Mouse (Mus musculus): ENCODE results near the gene 4930412O13Rik. TPM values are rescaled to one million over a fixed set of nuclear protein-coding genes. Genes with fewer than 3 reads are reported as not detected.

Gene 4930412O13Rik
- total and polyA plus RNA-seq, 3 experiments: 0.28 TPM; not detected in 2

- peak overlapping the region; percentile 68 to 95 for H3K4me3 ChIP-seq (ENCODE audit: control insufficient read depth in 1 of 2, insufficient read depth in 1 of 2, low read depth in 2 of 2, low read length in 2 of 2)
- no peaks in the 10 kb centered on the region; the same call in 1 of the 2 replicates for H3K79me2 ChIP-seq (ENCODE audit: control insufficient read depth, insufficient read depth, low read length, poor library complexity)
- H3K27ac ChIP-seq (ENCODE audit: control insufficient read depth, low read depth, low read length): peak overlapping the region; percentile 50
- H3K9me3 ChIP-seq (replicated peaks; ENCODE audit: insufficient read depth, low read length): no peaks in the 10 kb centered on the region
- no peaks in the 10 kb centered on the region; a peak in 1 of 4 replicates for H3K4me1 ChIP-seq (ENCODE audit: control insufficient read depth in 1 of 2, insufficient read depth in 2 of 2, low read length in 2 of 2)
- no peaks in the 10 kb centered on the region for H3K27me3 ChIP-seq (ENCODE audit: control insufficient read depth in 1 of 2, insufficient read depth in 2 of 2, low read length in 2 of 2)
- H3K9ac ChIP-seq (ENCODE audit: control insufficient read depth, low read depth, low read length, poor library complexity, severe bottlenecking): peak overlapping the region; percentile 68
- TF ChIP-seq MEF2A (IDR thresholded peaks at IDR 0.05; ENCODE audit: extremely low read depth, insufficient replicate concordance, low read depth, low read length, poor library complexity, severe bottlenecking) (no peak), GATA1 (IDR thresholded peaks at IDR 0.05; ENCODE audit: low read depth, low read length) (peak; percentile 25; the same call in 1 of the 2 replicates)
- DNase-seq (ENCODE audit: low read depth, low spot score): no peak
- H3K36me3 ChIP-seq (ENCODE audit: control insufficient read depth in 1 of 2, insufficient read depth in 2 of 2, low read length in 2 of 2): no peaks in the 10 kb centered on the region
Observed at GRCm38 (mm10) chr2:9879092-9879491, 2.0 kb upstream of the 4930412O13Rik start.

- H3K4me3 ChIP-seq (ENCODE audit: control insufficient read depth in 1 of 2, insufficient read depth in 1 of 2, low read depth in 2 of 2, low read length in 2 of 2): peak overlapping the region; percentile 68 to 95
- peak overlapping the region; percentile 68 for H3K9ac ChIP-seq (ENCODE audit: control insufficient read depth, low read depth, low read length, poor library complexity, severe bottlenecking)
- TF ChIP-seq SMC3 (IDR thresholded peaks at IDR 0.05; ENCODE audit: low read depth, low read length): peak; percentile 69
- TF ChIP-seq POLR2AphosphoS2 (IDR thresholded peaks at IDR 0.05; ENCODE audit: low read length): no peak
- no peak for TF ChIP-seq TAL1 (IDR thresholded peaks at IDR 0.05; ENCODE audit: low read length)
- no peak for TF ChIP-seq NRF1 (IDR thresholded peaks at IDR 0.05; ENCODE audit: insufficient read depth, low read depth, low read length, poor library complexity, severe bottlenecking)
- TF ChIP-seq ZC3H11A (IDR thresholded peaks at IDR 0.05; ENCODE audit: low read depth, low read length): peak; percentile 48
- peak; percentile 40; the same call in 1 of the 2 replicates for TF ChIP-seq HCFC1 (IDR thresholded peaks at IDR 0.05; ENCODE audit: low read depth, low read length)
- no peak for TF ChIP-seq ZKSCAN1 (IDR thresholded peaks at IDR 0.05; ENCODE audit: low read depth, low read length)
- peak; percentile 78 for TF ChIP-seq RAD21 (IDR thresholded peaks at IDR 0.05; ENCODE audit: low read depth, low read length)
- no peak for TF ChIP-seq GATA1 (IDR thresholded peaks at IDR 0.05; ENCODE audit: low read depth, low read length)
- no peak for TF ChIP-seq USF1 (IDR thresholded peaks at IDR 0.05; ENCODE audit: low read depth, low read length)
- no peak for TF ChIP-seq MAZ (IDR thresholded peaks at IDR 0.05; ENCODE audit: low read depth, low read length)
- TF ChIP-seq SIN3A (IDR thresholded peaks at IDR 0.05; ENCODE audit: low read length): peak; percentile 50; the same call in 1 of the 2 replicates
- TF ChIP-seq RCOR1 (IDR thresholded peaks at IDR 0.05; ENCODE audit: low read depth, low read length): no peak
- TF ChIP-seq CTCF (IDR thresholded peaks at IDR 0.05 in 2 of 3, conservative IDR thresholded peaks at IDR 0.05 in 1 of 3; ENCODE audit: control insufficient read depth in 1 of 3, insufficient read depth in 1 of 3, low read depth in 2 of 3, low read length in 3 of 3, poor library complexity in 1 of 3, severe bottlenecking in 1 of 3): peak; percentile 67 to 75 (median 74)
- no peak for TF ChIP-seq MAX (IDR thresholded peaks at IDR 0.05; ENCODE audit: low read length)
- peak; percentile 48 for TF ChIP-seq MXI1 (IDR thresholded peaks at IDR 0.05; ENCODE audit: low read depth, low read length)
- H3K27ac ChIP-seq (ENCODE audit: control insufficient read depth, low read depth, low read length): no peak overlapping the region; the same call in 1 of the 2 replicates
- no peaks in the 10 kb centered on the region; a peak in 1 of 4 replicates for H3K4me1 ChIP-seq (ENCODE audit: control insufficient read depth in 1 of 2, insufficient read depth in 2 of 2, low read length in 2 of 2)
- peak; percentile 94 for DNase-seq (ENCODE audit: low read depth, low spot score)
- H3K27me3 ChIP-seq (ENCODE audit: control insufficient read depth in 1 of 2, insufficient read depth in 2 of 2, low read length in 2 of 2): no peaks in the 10 kb centered on the region
- H3K79me2 ChIP-seq (ENCODE audit: control insufficient read depth, insufficient read depth, low read length, poor library complexity): no peaks in the 10 kb centered on the region; the same call in 1 of the 2 replicates
- no peaks in the 10 kb centered on the region for H3K36me3 ChIP-seq (ENCODE audit: control insufficient read depth in 1 of 2, insufficient read depth in 2 of 2, low read length in 2 of 2)
- no peaks in the 10 kb centered on the region for H3K9me3 ChIP-seq (replicated peaks; ENCODE audit: insufficient read depth, low read length)
Observed at GRCm38 (mm10) chr2:9879493-9879892, 1.6 kb upstream of the 4930412O13Rik start.

Measured in MEL (cell line).